In genomic region chr17:8802889-8803799, GRCm38 (mm10) we compare ENCODE assay signal across 8 mouse cellular contexts.
DNase-seq lines count a peak whose midpoint lies in the region; ATAC-seq lines count a peak whose summit lies in the region.

No protein-coding gene starts in this region.

- peaks cover 83% of the 10 kb centered on the region for H3K27me3 ChIP-seq in heart, embryonic 14.5 days (ENCODE audit: control insufficient read depth, insufficient read depth, low read length)
- peaks cover 38% of the 10 kb centered on the region for H3K27me3 ChIP-seq in midbrain, embryonic 11.5 days (ENCODE audit: control insufficient read depth, insufficient read depth, low read length)

- no peaks in the 10 kb centered on the region for H3K9me3 ChIP-seq in heart, embryonic 14.5 days (ENCODE audit: control insufficient read depth, low read length)
- H3K9me3 ChIP-seq in midbrain, embryonic 11.5 days (ENCODE audit: control insufficient read depth, low read length): no peaks in the 10 kb centered on the region

- H3K36me3 ChIP-seq in heart, embryonic 14.5 days (ENCODE audit: control insufficient read depth, insufficient read depth, low read length): no peaks in the 10 kb centered on the region
- no peaks in the 10 kb centered on the region for H3K36me3 ChIP-seq in midbrain, embryonic 11.5 days (ENCODE audit: control insufficient read depth, insufficient read depth, low read length)

- H3K4me3 ChIP-seq in heart, embryonic 14.5 days (ENCODE audit: control insufficient read depth in 1 of 2, insufficient read depth in 1 of 2, low read depth in 1 of 2, low read length in 2 of 2): peak overlapping the region; percentile 66 to 69
- H3K4me3 ChIP-seq in midbrain, embryonic 11.5 days (ENCODE audit: low read depth, low read length): peak overlapping the region; percentile 76

- DNase-seq in heart, adult 18-20 months: no peak
- DNase-seq in ZHBTc4 (ENCODE audit: low read depth, low spot score): peak; percentile 51
- DNase-seq in forelimb bud, embryonic 11.5 days (ENCODE audit: low read depth, low spot score): peak; percentile 25
- DNase-seq in midbrain, embryonic 11.5 days (ENCODE audit: low spot score, missing footprints): peak; percentile 94
- DNase-seq in adrenal gland, adult 8-10 months: no peak
- DNase-seq in adrenal gland, postnatal 25 days: no peak
- DNase-seq in adipocyte (ENCODE audit: low spot score): no peak

- H3K27ac ChIP-seq in heart, embryonic 14.5 days (replicated peaks in 1 of 2; ENCODE audit: control insufficient read depth in 1 of 2, insufficient read depth in 1 of 2, low read depth in 2 of 2, low read length in 2 of 2): no peak overlapping the region
- no peak overlapping the region for H3K27ac ChIP-seq in midbrain, embryonic 11.5 days (ENCODE audit: low read depth, low read length)

- ATAC-seq in heart, embryonic 14.5 days (ENCODE audit: insufficient number of reproducible peaks, insufficient read depth, low FRiP score, low read depth): no peak
- peak; percentile 6; the same call in 1 of the 2 replicates for ATAC-seq in midbrain, embryonic 11.5 days (ENCODE audit: low FRiP score)

- H3K9ac ChIP-seq in heart, embryonic 14.5 days (ENCODE audit: low read length): no peak overlapping the region
- H3K9ac ChIP-seq in midbrain, embryonic 11.5 days (ENCODE audit: low read length): peak overlapping the region; percentile 73

- peak overlapping the region; percentile 99 for H3K4me2 ChIP-seq in heart, embryonic 14.5 days (ENCODE audit: low read length)
- H3K4me2 ChIP-seq in midbrain, embryonic 11.5 days: peak overlapping the region; percentile 68

- peaks cover 4 to 10% of the 10 kb centered on the region in 2 experiments; a peak in 2 of 4 replicates for H3K4me1 ChIP-seq in heart, embryonic 14.5 days (ENCODE audit: control insufficient read depth in 2 of 2, insufficient read depth in 2 of 2, low read length in 2 of 2)
- H3K4me1 ChIP-seq in midbrain, embryonic 11.5 days (ENCODE audit: control insufficient read depth, insufficient read depth, low read length): peaks cover 21% of the 10 kb centered on the region

- 10% methylated on average over 27 of the region's 27 CpGs for WGBS in heart, embryonic 14.5 days
- WGBS in midbrain, embryonic 11.5 days: 10% methylated on average over 27 of the region's 27 CpGs

Comparison
In these comparisons a context has a peak if more than half of its experiments do, and no peak if none do; other contexts are left out.
1. DNase-seq: peak in ZHBTc4 (single experiment), forelimb bud, embryonic 11.5 days (single experiment) and midbrain, embryonic 11.5 days (single experiment); none in heart, adult 18-20 months (0 of 2), adrenal gland, adult 8-10 months (single experiment), adrenal gland, postnatal 25 days (single experiment) and adipocyte (single experiment).